Mouse (Mus musculus) forebrain, postnatal 0 days (tissue): ENCODE results near the gene Cdc25b. TPM values are rescaled to one million over a fixed set of nuclear protein-coding genes. Genes with fewer than 3 reads are reported as not detected.

ENCODE experiments used
- ATAC-seq: fragments of 200-750 bp; cut with Nextera tagmentation; 2 replicates; pipeline ENCODE4 v1.8.0; 2017; ENCODE audit warnings: mild to moderate bottlenecking, moderate library complexity
- DNase-seq: peaks from one replicate; pipeline ENCODE4 v3.0.0-alpha.2; 2015
- H3K27ac ChIP-seq: fragments of 300-500 bp; sonication (generic); 2 replicates; pipeline ENCODE4 v1.5.1; 2014; ENCODE audit warnings: low read depth, mild to moderate bottlenecking, antibody characterized with exemption, low read length, moderate library complexity, mixed read lengths
- H3K27me3 ChIP-seq: fragments of 300-500 bp; sonication (generic); 2 replicates; pipeline ENCODE4 v1.6.1; 2014; ENCODE audit warnings: mild to moderate bottlenecking, low read length, mixed read lengths; ENCODE audit not compliant: insufficient read depth
- H3K36me3 ChIP-seq: fragments of 300-500 bp; sonication (generic); 2 replicates; pipeline ENCODE4 v1.6.1; 2014; ENCODE audit warnings: mild to moderate bottlenecking, moderate library complexity; ENCODE audit not compliant: insufficient read depth
- H3K4me1 ChIP-seq: fragments of 300-500 bp; sonication (generic); 2 replicates; pipeline ENCODE4 v1.6.1; 2014; ENCODE audit warnings: antibody characterized with exemption; ENCODE audit not compliant: insufficient read depth
- H3K4me2 ChIP-seq: fragments of 300-500 bp; sonication (generic); 2 replicates; pipeline ENCODE4 v1.6.1; 2014; ENCODE audit warnings: low read depth, mild to moderate bottlenecking, moderate library complexity
- H3K4me3 ChIP-seq: fragments of 300-500 bp; sonication (generic); 2 replicates; pipeline ENCODE4 v1.5.1; 2014; ENCODE audit warnings: low read depth, low read length, mixed read lengths
- H3K9ac ChIP-seq: fragments of 300-500 bp; sonication (generic); 2 replicates; pipeline ENCODE4 v1.6.1; 2014; ENCODE audit warnings: mild to moderate bottlenecking
- H3K9me3 ChIP-seq: fragments of 300-500 bp; sonication (generic); 2 replicates; pipeline ENCODE4 v1.6.1; 2016; ENCODE audit warnings: low read length
- CTCF ChIP-seq: sonication (generic); IDR thresholded peaks from 2 replicates; pipeline ENCODE4 v1.5.1; 2016; ENCODE audit warnings: antibody characterized with exemption, control low read depth, low read depth
- WGBS: fragments of 180-500 bp; shearing (Covaris S2); extraction: QIAGEN DNeasy Blood & Tissue Kit; methylation state at CpG from one replicate; pipeline ENCODE4 v1.1.7; 2014; 5-methylcytosine and 5-hydroxymethylcytosine counted together
- polyA plus RNA-seq: library from polyadenylated mRNA; unstranded; fragments of >200 nt; fragmentation: Nextera tagmentation; extraction: Ambion mirVana; gene quantifications from 2 replicates; pipeline ENCODE4 v1.2.1, GENCODE M21; 2015
- total RNA-seq: library from RNA; depleted of rRNA; stranded (reverse); fragments of >200 nt; gene quantifications from 2 replicates; pipeline ENCODE4 v1.2.3, GENCODE M21; 2014; rRNA removed

The Cdc25b gene
- 10.6 and 11.7 TPM in 2 replicates for total RNA-seq
- 12.4 and 15.2 TPM in 2 replicates for polyA plus RNA-seq

DNA sequence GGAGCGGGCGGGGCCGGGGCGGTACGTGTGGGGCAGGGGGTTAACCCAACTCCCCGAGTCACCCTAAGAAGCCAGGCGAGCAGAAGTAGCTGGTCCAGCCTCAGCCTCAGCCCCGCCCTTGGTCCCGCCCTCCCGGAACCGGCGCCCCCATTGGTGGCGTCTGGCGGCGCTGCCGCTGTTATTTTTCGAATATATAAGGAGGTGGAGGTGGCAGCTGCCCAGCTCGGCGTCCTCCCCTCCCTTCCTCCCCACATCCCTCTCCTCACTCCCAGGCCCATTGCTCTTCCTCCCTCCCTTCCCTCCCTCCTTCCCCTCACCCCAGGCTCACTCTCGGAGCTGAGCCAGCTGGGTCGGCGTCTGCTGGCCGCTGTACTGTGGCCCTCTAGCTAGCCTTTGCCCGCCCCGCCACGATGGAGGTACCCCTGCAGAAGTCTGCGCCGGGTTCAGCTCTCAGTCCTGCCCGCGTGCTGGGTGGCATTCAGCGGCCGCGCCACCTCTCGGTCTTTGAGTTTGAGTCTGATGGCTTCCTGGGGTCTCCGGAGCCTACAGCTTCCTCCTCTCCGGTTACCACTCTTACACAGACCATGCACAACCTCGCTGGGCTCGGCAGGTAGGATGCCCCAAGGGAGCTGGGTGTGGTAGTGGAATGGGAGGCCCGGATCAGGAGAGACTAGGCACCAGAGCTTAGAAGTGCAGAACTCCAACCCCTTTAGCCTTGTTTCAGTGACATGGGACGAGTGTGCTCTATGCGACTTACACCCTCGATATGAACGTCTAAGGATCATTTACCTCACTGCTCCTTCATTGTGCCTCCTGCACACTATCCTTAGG is at the start of gene Cdc25b, which contains the start of gene Spef1:
TSS of gene Cdc25b (plus strand) at position 179 of the 831 bp plus-strand sequence.
TSS of gene Spef1 (minus strand) at position 512 of the 831 bp plus-strand sequence.
- Histone ChIP-seq H3K4me3 (peak within 1 kb of the TSS; percentile 58), H3K36me3 (no peaks in the 10 kb centered on the region), H3K4me1 (0 out of 2 replicates have a peak, but pooled peaks cover 15% of the 10 kb centered on the region), H3K27ac (peak within 1 kb of the TSS; percentile 24; the same call in 1 of the 2 replicates), H3K9me3 (no peaks in the 10 kb centered on the region), H3K9ac (peak within 1 kb of the TSS; percentile 78), H3K4me2 (peak within 1 kb of the TSS; percentile 81), H3K27me3 (no peaks in the 10 kb centered on the region)
- 1% methylated on average over 43 of the region's 43 CpGs for WGBS
- peak; percentile 45 for TF ChIP-seq CTCF
- DNase-seq, result peak; percentile 84
- ATAC-seq, result peak; percentile 93

DNA sequence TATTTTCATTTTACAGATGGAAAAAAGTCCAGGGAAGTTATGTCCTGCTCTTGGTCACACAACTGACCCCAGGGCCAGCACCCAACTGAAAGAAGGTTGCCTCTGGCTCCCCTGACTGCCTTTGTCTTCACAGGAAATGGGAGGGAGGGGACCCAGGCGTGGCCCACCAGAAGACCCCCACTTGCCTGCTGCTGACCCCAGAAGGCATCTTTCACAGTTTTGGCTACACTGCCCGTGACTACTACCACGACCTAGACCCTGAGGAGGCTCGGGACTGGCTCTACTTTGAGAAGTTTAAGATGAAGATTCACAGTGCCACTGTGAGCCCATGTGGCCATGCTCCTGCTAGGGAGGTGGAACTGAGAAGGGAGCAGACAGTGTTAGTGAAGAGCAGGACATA is 48.5 kb upstream of the Cdc25b start:
- no peak for TF ChIP-seq CTCF
- peaks cover 4% of the 10 kb centered on the region for H3K36me3 ChIP-seq
- no peak overlapping the region for H3K4me3 ChIP-seq
- H3K4me1 ChIP-seq, result no peaks in the 10 kb centered on the region
- ATAC-seq, result no peak
- H3K4me2 ChIP-seq, result no peak overlapping the region
- no peak overlapping the region for H3K9ac ChIP-seq
- no peaks in the 10 kb centered on the region for H3K27me3 ChIP-seq
- H3K9me3 ChIP-seq, result no peaks in the 10 kb centered on the region
- H3K27ac ChIP-seq, result no peak overlapping the region
- DNase-seq, result no peak
- 83% methylated on average over 4 of the region's 4 CpGs for WGBS

GRCm38 (mm10) chr2:131138760-131139159 is 48.0 kb upstream of the Cdc25b start:
- DNase-seq (no peak), ATAC-seq (no peak)
- no peaks in the 10 kb centered on the region for H3K27me3 ChIP-seq
- H3K4me2 ChIP-seq, result no peak overlapping the region
- WGBS, result 85% methylated on average over 7 of the region's 7 CpGs
- H3K36me3 ChIP-seq, result peaks cover 7% of the 10 kb centered on the region
- no peak for TF ChIP-seq CTCF
- no peak overlapping the region for H3K27ac ChIP-seq
- no peaks in the 10 kb centered on the region for H3K4me1 ChIP-seq
- H3K9me3 ChIP-seq, result no peaks in the 10 kb centered on the region
- no peak overlapping the region for H3K4me3 ChIP-seq
- no peak overlapping the region for H3K9ac ChIP-seq

DNA sequence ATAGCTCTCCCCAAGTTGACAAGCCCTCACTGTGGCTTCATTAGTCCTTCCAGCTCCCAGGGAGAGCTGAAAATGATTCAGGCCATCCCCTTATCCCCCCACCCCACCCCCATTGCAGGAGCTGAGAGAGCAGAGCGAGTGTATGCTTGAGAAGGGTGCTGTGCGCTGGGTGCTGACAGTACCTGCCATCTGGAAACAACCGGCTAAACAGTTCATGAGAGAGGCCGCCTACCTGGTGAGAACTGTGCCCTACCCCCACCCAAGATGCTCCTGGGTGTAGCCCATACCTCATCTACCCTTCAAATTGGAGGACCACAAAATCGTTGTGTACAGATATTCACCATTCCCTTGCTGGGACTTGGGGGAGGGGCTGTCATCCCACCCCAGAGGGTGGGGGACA is 47.5 kb upstream of the Cdc25b start:
- ATAC-seq (no peak), DNase-seq (no peak)
- no peak overlapping the region for H3K9ac ChIP-seq
- H3K4me2 ChIP-seq, result no peak overlapping the region
- no peaks in the 10 kb centered on the region for H3K4me1 ChIP-seq
- H3K4me3 ChIP-seq, result no peak overlapping the region
- no peak for TF ChIP-seq CTCF
- WGBS, result 96% methylated on average over 5 of the region's 5 CpGs
- peaks cover 8% of the 10 kb centered on the region for H3K36me3 ChIP-seq
- no peaks in the 10 kb centered on the region for H3K27me3 ChIP-seq
- no peak overlapping the region for H3K27ac ChIP-seq
- no peaks in the 10 kb centered on the region for H3K9me3 ChIP-seq

- no peak for TF ChIP-seq CTCF
- no peak overlapping the region for H3K4me2 ChIP-seq
- 75% methylated on average over 5 of the region's 5 CpGs for WGBS
- H3K9ac ChIP-seq, result no peak overlapping the region
- H3K4me3 ChIP-seq, result no peak overlapping the region
- no peaks in the 10 kb centered on the region for H3K9me3 ChIP-seq
- DNase-seq (no peak), ATAC-seq (no peak)
- H3K4me1 ChIP-seq, result no peaks in the 10 kb centered on the region
- peaks cover 15% of the 10 kb centered on the region for H3K36me3 ChIP-seq
- H3K27ac ChIP-seq, result no peak overlapping the region
- no peaks in the 10 kb centered on the region for H3K27me3 ChIP-seq
Measured at GRCm38 (mm10) chr2:131139886-131140532, 46.7 kb upstream of the Cdc25b start.

GRCm38 (mm10) chr2:131140533-131140905 is 46.2 kb upstream of the Cdc25b start:
- H3K4me1 ChIP-seq, result no peaks in the 10 kb centered on the region
- H3K4me3 ChIP-seq, result no peak overlapping the region
- H3K9me3 ChIP-seq, result no peaks in the 10 kb centered on the region
- 80% methylated on average over 5 of the region's 5 CpGs for WGBS
- TF ChIP-seq CTCF, result no peak
- DNase-seq (no peak), ATAC-seq (no peak)
- no peak overlapping the region for H3K4me2 ChIP-seq
- no peaks in the 10 kb centered on the region for H3K27me3 ChIP-seq
- H3K27ac ChIP-seq, result no peak overlapping the region
- H3K9ac ChIP-seq, result no peak overlapping the region
- H3K36me3 ChIP-seq, result peaks cover 18% of the 10 kb centered on the region

DNA sequence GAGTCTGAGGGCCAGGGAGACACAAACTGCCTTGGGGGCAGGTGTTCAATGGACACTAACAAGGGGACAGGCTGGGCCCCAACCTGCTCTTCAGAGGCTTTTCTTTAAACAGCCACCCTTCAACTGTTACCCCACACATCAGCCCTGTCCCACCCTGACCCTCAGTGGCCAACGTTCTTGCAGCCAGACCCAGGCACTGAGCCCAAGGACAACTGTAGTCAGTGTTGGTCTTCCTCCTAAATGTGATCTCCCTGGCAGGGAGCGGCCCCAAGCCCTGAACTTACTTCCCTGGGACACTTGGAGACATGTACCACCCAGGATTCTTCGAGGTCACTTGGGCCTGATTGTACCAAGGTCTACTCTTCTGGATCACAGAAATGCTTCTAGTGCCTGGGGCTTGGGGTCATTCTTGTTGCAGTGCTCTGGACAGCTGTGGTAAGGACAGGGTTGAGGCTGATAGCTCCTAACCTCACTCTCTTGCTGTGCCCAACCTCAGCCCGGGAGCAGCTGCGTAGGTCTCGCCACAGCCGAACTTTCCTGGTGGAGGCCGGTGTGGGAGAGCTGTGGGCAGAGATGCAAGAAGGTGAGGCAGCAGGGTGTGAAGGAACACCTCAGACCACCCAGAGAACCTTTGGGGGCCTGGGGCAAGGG is 45.3 kb upstream of the Cdc25b start:
- H3K36me3 ChIP-seq, result peaks cover 28% of the 10 kb centered on the region
- no peaks in the 10 kb centered on the region for H3K9me3 ChIP-seq
- no peak overlapping the region for H3K27ac ChIP-seq
- no peaks in the 10 kb centered on the region for H3K4me1 ChIP-seq
- TF ChIP-seq CTCF, result no peak
- no peak overlapping the region for H3K4me3 ChIP-seq
- H3K27me3 ChIP-seq, result no peaks in the 10 kb centered on the region
- H3K4me2 ChIP-seq, result no peak overlapping the region
- no peak for DNase-seq
- no peak overlapping the region for H3K9ac ChIP-seq
- ATAC-seq, result no peak
- 90% methylated on average over 8 of the region's 8 CpGs for WGBS
